Mouse (Mus musculus) neural tube, embryonic 12.5 days (tissue): Measurements from ENCODE around the gene Sacs. TPM values are rescaled to one million over a fixed set of nuclear protein-coding genes. Genes with fewer than 3 reads are reported as not detected.

Experiments used
- ATAC-seq: fragments of 200-750 bp; cut with Nextera tagmentation; 2 replicates; pipeline ENCODE4 v1.8.0; 2017; ENCODE audit warnings: low read depth, mild to moderate bottlenecking, moderate TSS enrichment, moderate library complexity; ENCODE audit not compliant: low FRiP score
- H3K27ac ChIP-seq: fragments of 300-500 bp; sonication (generic); 2 replicates; pipeline ENCODE4 v1.5.1; 2016
- H3K27me3 ChIP-seq: fragments of 300-500 bp; sonication (generic); replicated peaks from 2 replicates; pipeline ENCODE4 v1.6.1; 2016; ENCODE audit warnings: mild to moderate bottlenecking
- H3K36me3 ChIP-seq: fragments of 300-500 bp; sonication (generic); 2 replicates; pipeline ENCODE4 v1.6.1; 2016; ENCODE audit warnings: mild to moderate bottlenecking
- H3K4me1 ChIP-seq: fragments of 300-500 bp; sonication (generic); 2 replicates; pipeline ENCODE4 v1.6.1; 2016
- H3K4me2 ChIP-seq: fragments of 300-500 bp; sonication (generic); replicated peaks from 2 replicates; pipeline ENCODE4 v1.6.1; 2016; ENCODE audit warnings: mild to moderate bottlenecking
- H3K4me3 ChIP-seq: fragments of 300-500 bp; sonication (generic); 2 replicates; pipeline ENCODE4 v1.5.1; 2016
- H3K9ac ChIP-seq: fragments of 300-500 bp; sonication (generic); 2 replicates; pipeline ENCODE4 v1.6.1; 2016; ENCODE audit warnings: mild to moderate bottlenecking
- H3K9me3 ChIP-seq: fragments of 300-500 bp; sonication (generic); 2 replicates; pipeline ENCODE4 v1.6.1; 2016; ENCODE audit warnings: mild to moderate bottlenecking
- WGBS: fragments of 180-500 bp; shearing (Covaris S2); methylation state at CpG from one replicate; pipeline ENCODE4 v1.1.7; 2016; 5-methylcytosine and 5-hydroxymethylcytosine counted together
- polyA plus RNA-seq: library from polyadenylated mRNA; unstranded; fragments of >200 nt; fragmentation: Nextera tagmentation; extraction: Ambion mirVana; gene quantifications from 2 replicates; pipeline ENCODE4 v1.2.1, GENCODE M21; 2016

Gene Sacs
- polyA plus RNA-seq, 1 experiment from 2014 or later = 6.4 TPM

DNA sequence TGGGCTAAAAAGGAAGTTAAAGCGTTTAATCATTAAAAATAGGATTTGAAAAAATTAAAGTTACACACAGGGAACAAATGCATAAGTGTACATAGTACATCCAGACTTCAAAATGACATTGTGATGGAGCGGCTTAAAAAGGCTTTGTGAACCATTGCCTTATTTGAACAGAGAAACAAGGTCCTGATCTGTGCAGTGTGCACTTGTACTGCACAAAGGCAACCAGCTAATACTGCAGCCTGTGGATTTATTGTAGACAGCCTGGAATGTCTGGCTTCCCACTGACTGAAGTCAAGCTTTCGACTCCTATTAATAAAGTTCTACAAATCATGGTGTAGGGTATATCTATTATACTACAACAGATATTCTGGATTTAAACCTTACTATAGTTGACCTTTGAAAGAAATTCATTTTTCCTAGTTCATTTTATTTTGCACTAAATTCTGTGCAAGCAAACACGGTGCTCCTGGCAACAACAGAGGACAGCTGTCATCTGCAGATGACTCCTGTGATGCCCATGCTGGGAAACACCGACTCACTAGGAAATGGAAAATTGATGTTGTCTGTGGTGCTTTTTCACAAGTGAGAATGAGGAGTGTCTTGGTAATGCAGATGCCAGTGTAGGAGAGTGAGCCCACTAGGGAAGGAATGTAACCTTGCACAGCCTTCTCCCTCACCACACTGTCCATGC is 86.3 kb downstream of the Sacs start:
- no peaks in the 10 kb centered on the region for H3K9me3 ChIP-seq
- H3K9ac ChIP-seq = no peak overlapping the region
- H3K4me2 ChIP-seq = no peak overlapping the region
- 85% methylated on average over 5 of the region's 5 CpGs for WGBS
- H3K36me3 ChIP-seq = no peaks in the 10 kb centered on the region
- H3K27me3 ChIP-seq = no peaks in the 10 kb centered on the region
- H3K4me1 ChIP-seq = no peaks in the 10 kb centered on the region
- no peak for ATAC-seq
- H3K27ac ChIP-seq = no peak overlapping the region
- H3K4me3 ChIP-seq = no peak overlapping the region

DNA sequence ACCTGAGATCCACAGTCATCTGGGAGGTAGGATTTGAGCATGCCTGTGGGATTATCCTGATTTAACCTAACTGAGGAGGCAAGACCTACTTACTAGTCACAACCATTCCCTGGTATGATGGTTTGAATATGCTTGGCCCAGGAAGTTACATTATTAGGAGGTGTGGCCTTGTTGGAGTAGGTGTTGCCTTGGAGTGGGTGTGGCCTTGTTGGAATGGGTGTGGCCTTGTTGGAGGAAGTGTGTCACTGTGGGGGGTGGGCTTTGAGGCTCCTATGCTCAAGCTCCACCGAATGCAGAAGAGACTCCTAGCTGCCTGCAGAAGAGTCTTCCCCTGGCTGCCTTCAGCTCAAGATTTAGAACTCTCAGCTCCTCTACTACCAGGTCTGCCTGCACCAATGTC is 87.9 kb downstream of the Sacs start:
- 72% methylated on average over 1 of the region's 1 CpGs for WGBS

DNA sequence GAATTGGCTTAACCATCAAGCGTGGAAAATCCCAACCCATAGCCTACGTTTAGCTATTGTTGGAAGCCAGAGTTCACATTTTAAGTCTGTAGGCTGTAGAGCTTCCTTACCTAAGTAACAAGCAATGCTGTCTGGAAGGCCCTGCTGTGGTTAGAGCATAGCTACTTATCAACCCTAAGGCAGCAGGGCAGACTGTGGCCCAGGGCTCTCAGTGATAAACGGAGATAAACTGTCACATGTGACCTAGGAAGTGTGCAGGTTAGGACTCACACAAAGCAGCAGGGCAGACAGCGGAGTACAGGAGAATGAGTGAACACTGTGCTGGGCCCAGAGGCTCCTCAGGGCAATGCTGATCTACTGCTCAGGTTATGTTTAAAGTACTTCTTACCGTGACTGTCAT is 91.5 kb downstream of the Sacs start:
- 88% methylated on average over 5 of the region's 5 CpGs for WGBS

More for the DNA sequence above, 87.9 kb downstream of the Sacs start:
- no peaks in the 10 kb centered on the region for H3K4me1 ChIP-seq
- no peaks in the 10 kb centered on the region for H3K9me3 ChIP-seq
- no peak overlapping the region for H3K4me3 ChIP-seq
- no peaks in the 10 kb centered on the region for H3K36me3 ChIP-seq
- no peak overlapping the region for H3K27ac ChIP-seq
- H3K27me3 ChIP-seq = no peaks in the 10 kb centered on the region
- no peak overlapping the region for H3K9ac ChIP-seq
- no peak overlapping the region for H3K4me2 ChIP-seq
- no peak for ATAC-seq

DNA sequence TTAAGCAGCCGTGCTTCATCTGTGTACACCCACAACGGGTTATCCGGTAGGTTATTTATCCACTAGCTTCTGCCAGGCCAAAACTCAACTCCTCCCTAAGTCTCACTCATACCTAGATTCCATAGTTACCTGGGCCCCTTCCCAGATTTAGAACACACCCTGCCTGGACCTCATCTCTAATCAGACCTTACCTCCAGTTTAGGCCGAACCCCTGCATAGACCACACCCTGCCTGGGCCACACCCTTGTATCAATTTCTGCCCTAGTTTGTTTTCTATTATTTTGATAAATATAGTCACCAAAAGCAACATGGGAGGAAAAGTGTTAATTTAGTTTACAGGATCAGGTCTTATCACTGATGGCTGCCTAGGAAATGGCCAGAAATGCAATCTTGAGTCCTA is 91.9 kb downstream of the Sacs start:
- 92% methylated on average over 4 of the region's 4 CpGs for WGBS
- Histone ChIP-seq H3K9me3 (no peaks in the 10 kb centered on the region), H3K4me2 (no peak overlapping the region), H3K9ac (no peak overlapping the region), H3K27me3 (no peaks in the 10 kb centered on the region), H3K4me3 (no peak overlapping the region), H3K36me3 (no peaks in the 10 kb centered on the region), H3K4me1 (no peaks in the 10 kb centered on the region), H3K27ac (no peak overlapping the region)
- ATAC-seq = no peak

More for the DNA sequence above, 91.5 kb downstream of the Sacs start:
- no peaks in the 10 kb centered on the region for H3K4me1 ChIP-seq
- no peak overlapping the region for H3K9ac ChIP-seq
- H3K4me2 ChIP-seq = no peak overlapping the region
- H3K27me3 ChIP-seq = no peaks in the 10 kb centered on the region
- no peak overlapping the region for H3K27ac ChIP-seq
- no peak overlapping the region for H3K4me3 ChIP-seq
- ATAC-seq = no peak
- H3K36me3 ChIP-seq = no peaks in the 10 kb centered on the region
- no peaks in the 10 kb centered on the region for H3K9me3 ChIP-seq

DNA sequence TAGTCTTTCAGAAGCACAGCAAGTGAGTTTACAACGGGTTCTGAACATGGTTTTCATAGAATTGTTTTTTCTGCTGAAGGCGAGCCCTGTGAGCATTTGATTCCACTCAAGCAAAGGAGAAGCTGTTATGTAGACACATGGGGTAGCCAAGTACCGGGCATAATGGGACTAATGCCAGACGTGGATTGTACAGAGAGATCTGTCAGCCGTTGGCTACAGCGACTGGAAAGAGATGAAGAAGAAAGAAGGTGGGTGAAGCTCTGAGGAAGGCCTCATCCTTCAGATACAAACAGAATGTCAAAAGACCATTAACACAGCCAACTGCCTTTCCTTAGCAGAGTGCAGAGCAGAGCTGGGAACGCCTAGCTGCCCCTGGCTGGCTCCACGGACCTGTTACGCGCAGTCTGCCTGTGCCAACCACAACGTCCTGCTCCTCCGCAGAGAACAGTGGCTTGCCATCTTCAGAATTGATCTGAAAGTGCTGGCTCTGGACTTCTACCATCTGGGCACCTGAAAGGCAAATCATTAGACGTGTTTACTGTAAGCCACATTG is 93.8 kb downstream of the Sacs start:
- H3K4me2 ChIP-seq = no peak overlapping the region
- ATAC-seq = no peak
- H3K4me3 ChIP-seq = no peak overlapping the region
- 90% methylated on average over 13 of the region's 13 CpGs for WGBS
- H3K27ac ChIP-seq = no peak overlapping the region
- H3K9me3 ChIP-seq = no peaks in the 10 kb centered on the region
- H3K27me3 ChIP-seq = no peaks in the 10 kb centered on the region
- no peaks in the 10 kb centered on the region for H3K36me3 ChIP-seq
- no peak overlapping the region for H3K9ac ChIP-seq
- H3K4me1 ChIP-seq = no peaks in the 10 kb centered on the region

DNA sequence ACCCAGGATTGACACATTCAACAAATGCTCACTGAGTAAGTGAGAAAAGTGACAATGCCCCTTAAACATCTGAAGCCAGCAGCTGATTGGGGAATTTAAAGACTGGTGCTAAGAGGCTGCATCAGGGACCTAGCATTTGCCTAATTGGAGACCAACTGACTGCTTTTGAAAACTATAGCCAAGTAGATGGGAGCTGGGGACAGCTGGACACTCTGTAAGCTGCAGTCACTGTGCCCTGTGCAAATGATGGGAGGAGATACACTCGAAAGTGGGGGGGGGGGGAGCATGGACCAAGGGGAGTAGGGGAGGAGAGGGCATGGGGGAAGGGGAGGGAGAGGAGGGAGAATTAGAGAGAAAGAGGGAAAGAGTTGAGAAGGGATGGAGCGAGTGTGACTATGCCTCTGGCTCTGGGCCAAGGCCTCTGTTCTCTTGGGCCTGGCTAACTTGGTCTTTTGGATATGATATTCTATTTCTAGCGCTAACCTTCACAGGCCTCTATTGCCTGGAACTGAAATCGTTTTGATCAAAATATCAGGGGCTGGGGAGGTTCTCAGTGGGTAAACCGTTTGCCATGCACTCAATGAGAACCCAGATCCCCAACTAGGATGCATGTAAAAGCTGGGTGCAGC is 97.7 kb downstream of the Sacs start:
- Histone ChIP-seq H3K9me3 (no peaks in the 10 kb centered on the region), H3K27ac (no peak overlapping the region), H3K4me1 (no peaks in the 10 kb centered on the region), H3K27me3 (no peaks in the 10 kb centered on the region), H3K36me3 (no peaks in the 10 kb centered on the region), H3K4me2 (no peak overlapping the region), H3K9ac (no peak overlapping the region), H3K4me3 (no peak overlapping the region)
- WGBS = 65% methylated on average over 5 of the region's 5 CpGs
- no peak for ATAC-seq

DNA sequence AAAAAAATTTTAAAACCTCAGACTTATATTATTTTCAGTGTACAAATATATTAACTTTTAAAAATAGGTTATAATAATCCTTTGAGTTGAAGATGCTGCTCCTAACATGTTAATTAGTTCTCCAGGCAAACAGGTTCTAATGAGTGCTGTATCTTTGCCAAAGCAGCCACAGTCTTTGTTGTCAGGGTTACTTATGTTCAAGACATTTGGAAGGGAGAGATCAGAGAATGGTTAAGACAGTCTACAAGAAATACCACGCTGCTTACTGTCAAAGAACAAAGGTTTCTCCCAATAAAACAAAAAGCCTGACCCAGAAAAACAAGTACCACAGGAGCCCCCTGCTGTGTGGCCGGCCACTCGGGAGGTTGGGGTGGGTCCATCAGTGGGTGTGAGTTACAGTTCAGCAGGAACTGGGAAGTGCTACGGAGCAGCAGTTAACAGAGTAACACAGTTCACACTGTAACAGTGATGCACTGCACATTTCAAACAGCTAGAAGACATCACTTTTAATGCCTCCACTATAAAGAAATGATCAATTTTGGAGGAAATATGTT is 98.9 kb downstream of the Sacs start:
- no peaks in the 10 kb centered on the region for H3K27me3 ChIP-seq
- no peaks in the 10 kb centered on the region for H3K36me3 ChIP-seq
- 16% methylated on average over 4 of the region's 4 CpGs for WGBS
- no peak overlapping the region for H3K9ac ChIP-seq
- ATAC-seq = no peak; the same call in 1 of the 2 replicates
- H3K9me3 ChIP-seq = no peaks in the 10 kb centered on the region
- H3K4me1 ChIP-seq = no peaks in the 10 kb centered on the region
- H3K4me2 ChIP-seq = no peak overlapping the region
- no peak overlapping the region for H3K4me3 ChIP-seq
- H3K27ac ChIP-seq = no peak overlapping the region

DNA sequence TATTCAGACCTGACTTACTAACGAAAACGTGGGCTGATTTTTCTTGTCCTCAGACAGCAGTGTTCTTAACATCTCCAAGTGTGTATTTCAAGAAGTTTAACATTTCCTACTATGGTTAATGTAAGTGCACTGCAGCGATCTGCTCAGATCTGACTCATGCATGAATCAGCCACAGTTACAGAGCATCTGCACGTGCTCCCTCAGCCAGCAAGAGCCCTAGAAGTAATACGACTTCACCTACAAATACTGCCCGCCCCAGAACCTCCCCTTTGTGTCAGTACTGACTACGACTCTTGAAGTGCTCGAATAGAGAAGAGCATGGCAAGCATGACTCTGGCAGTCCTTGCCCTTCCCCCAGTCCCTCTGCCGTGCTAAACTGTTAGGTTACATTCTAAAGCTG is 100.5 kb downstream of the Sacs start:
- ATAC-seq = no peak
- H3K27me3 ChIP-seq = no peaks in the 10 kb centered on the region
- WGBS = 68% methylated on average over 9 of the region's 9 CpGs

DNA sequence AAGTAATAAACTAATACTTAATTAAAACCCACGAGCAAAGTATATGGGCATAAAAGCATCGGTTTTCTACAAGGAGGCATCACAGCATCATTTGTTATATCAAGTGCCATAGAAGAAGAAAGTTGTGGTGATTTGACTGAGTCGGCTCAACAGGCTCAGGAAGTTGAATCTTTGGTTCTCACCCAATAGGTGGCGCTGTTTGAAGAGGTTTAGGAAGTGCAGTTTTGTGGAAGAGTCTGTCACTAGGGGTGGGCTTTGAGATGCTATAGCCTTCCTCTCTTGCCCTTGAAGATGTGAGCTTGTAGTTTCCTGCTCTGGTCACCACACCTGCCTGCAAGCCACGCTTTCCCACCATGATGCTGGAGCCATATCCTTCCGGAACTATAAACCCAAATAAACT is 104.4 kb downstream of the Sacs start:
- Histone ChIP-seq H3K9me3 (no peaks in the 10 kb centered on the region), H3K27me3 (no peaks in the 10 kb centered on the region), H3K4me1 (no peaks in the 10 kb centered on the region), H3K9ac (no peak overlapping the region), H3K27ac (no peak overlapping the region), H3K4me3 (no peak overlapping the region), H3K4me2 (no peak overlapping the region), H3K36me3 (no peaks in the 10 kb centered on the region)
- ATAC-seq = no peak
- 39% methylated on average over 6 of the region's 6 CpGs for WGBS

More for the DNA sequence above, 100.5 kb downstream of the Sacs start:
- no peaks in the 10 kb centered on the region for H3K9me3 ChIP-seq
- no peak overlapping the region for H3K27ac ChIP-seq
- H3K4me3 ChIP-seq = no peak overlapping the region
- H3K4me2 ChIP-seq = no peak overlapping the region
- no peaks in the 10 kb centered on the region for H3K36me3 ChIP-seq
- no peaks in the 10 kb centered on the region for H3K4me1 ChIP-seq
- no peak overlapping the region for H3K9ac ChIP-seq

DNA sequence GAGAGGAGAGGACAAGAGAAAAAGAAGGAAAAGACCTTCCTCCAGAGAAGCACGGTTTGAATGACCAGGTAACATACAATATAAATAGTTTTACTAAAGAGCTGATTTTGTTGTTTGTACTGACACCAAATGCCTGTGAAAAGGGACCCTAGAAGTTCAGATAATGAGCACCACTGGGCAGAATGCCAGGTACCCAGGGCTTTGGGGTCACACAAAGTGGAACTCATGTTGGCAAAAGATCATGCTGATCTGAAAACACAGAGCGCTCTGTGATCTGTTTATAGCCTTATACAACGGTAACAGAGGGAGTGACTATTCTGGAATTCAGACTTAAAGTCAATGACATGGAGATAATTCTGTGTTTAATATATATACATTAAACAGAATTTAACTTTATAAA is 108.2 kb downstream of the Sacs start:
- Histone ChIP-seq H3K36me3 (no peaks in the 10 kb centered on the region), H3K4me1 (no peaks in the 10 kb centered on the region), H3K9me3 (0 out of 2 replicates have a peak, but pooled peaks cover 7% of the 10 kb centered on the region), H3K27me3 (no peaks in the 10 kb centered on the region), H3K4me3 (no peak overlapping the region), H3K4me2 (no peak overlapping the region), H3K9ac (no peak overlapping the region), H3K27ac (no peak overlapping the region)
- no peak for ATAC-seq
- 82% methylated on average over 3 of the region's 3 CpGs for WGBS

DNA sequence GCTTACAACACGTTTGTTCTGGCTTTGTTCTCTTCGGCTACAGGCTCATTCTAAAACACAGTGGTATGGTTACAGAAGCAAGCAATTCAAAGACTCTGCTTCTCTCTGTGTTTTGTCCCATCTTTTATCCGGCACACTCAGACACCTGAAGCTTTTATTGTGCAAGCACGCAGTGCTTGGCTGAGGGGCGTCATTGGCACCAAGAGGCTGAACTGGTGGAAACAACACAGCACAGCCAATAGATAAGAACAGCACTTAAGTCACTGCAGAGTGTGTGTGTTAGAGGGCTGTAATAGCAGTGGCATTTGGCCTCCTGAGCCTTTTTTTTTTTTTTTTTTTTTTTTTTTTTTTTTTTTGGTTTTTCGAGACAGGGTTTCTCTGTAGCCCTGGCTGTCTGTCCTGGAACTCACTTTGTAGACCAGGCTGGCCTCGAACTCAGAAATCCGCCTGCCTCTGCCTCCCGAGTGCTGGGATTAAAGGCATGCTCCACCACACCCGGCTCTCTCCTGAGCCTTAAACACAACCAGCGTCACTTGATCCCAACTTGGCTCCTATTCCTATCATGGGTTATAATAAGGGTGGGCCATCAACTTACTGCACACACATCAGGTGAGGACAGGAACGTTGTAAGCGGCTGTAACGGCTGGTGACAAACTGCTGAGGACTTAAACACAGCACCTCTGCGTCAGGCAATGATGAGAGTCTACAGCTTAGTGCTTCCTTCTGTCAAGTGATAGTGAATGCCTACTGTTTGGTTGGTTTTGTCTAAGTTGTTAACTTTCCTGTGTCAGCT is 114.5 kb downstream of the Sacs start:
- no peak for ATAC-seq
- 79% methylated on average over 15 of the region's 15 CpGs for WGBS
- H3K4me1 ChIP-seq = no peaks in the 10 kb centered on the region

DNA sequence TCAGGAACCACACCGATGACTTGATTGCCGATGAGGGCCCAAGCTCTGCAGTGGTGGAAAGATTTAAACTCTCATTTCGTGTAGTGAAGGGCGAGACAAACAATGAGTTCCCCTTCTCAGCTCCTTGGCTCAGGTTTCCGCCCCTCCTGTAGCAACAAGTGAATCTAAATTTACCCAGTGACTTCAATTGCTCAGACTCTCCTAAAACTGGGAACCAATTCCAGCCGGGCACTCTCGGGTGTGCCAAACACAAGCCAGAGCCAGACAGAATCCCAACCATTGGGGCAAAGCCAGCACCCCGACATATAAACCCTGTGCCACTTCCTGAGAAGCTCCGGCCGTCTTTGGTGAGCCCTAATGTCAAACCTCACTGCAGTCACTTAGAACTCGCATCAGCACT is 120.1 kb downstream of the Sacs start, which contains the start of gene Sgcg:
Gene Sgcg (minus strand): TSS at position 139 of the 400 bp plus-strand sequence.
- WGBS = 67% methylated on average over 11 of the region's 11 CpGs
- no peak within 1 kb of the TSS for H3K4me2 ChIP-seq
- H3K4me3 ChIP-seq = no peak within 1 kb of the TSS

More for the DNA sequence above, 114.5 kb downstream of the Sacs start:
- no peak overlapping the region for H3K4me2 ChIP-seq
- no peak overlapping the region for H3K9ac ChIP-seq
- H3K36me3 ChIP-seq = no peaks in the 10 kb centered on the region
- H3K4me3 ChIP-seq = no peak overlapping the region
- no peaks in the 10 kb centered on the region for H3K27me3 ChIP-seq
- H3K9me3 ChIP-seq = 0 out of 2 replicates have a peak, but pooled peaks cover 6% of the 10 kb centered on the region
- no peak overlapping the region for H3K27ac ChIP-seq

More for the DNA sequence above, 120.1 kb downstream of the Sacs start, which contains the start of gene Sgcg:
- Histone ChIP-seq H3K27ac (no peak within 1 kb of the TSS), H3K9me3 (no peaks in the 10 kb centered on the region), H3K27me3 (no peaks in the 10 kb centered on the region), H3K36me3 (no peaks in the 10 kb centered on the region), H3K9ac (no peak within 1 kb of the TSS), H3K4me1 (no peaks in the 10 kb centered on the region)
- ATAC-seq = no peak
